Mouse (Mus musculus): ENCODE data around the gene Dbil5. TPM values are rescaled to one million over a fixed set of nuclear protein-coding genes. Genes with fewer than 3 reads are reported as not detected.

Dbil5 gene
- polyA plus RNA-seq (2012; rRNA removed): 0.61 and 0.90 TPM in 2 replicates

DNA sequence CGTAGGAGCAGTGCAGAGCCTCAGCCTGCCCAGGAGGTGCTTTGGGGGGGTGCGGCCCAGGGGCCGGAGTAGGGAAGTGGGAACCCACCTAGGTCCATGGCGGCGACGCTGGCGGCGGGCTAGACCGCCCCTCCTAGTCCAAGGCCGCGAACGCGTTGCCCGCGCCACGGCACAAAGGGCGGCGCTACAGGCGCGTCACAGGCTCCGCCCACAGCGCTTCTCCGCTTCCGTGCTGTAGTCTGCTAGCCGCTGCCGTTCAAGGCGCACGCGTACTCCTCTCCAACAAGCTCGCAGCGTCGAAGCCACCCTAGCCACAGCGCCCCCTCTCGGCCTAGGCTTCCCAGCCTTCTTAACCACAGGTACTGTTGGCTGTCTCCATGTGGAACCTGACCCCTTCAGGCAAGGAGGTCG, at the start of gene Dbil5, which contains the start of gene Gemin4:
Dbil5 (plus strand) TSS at position 219 of the 411 bp plus-strand sequence.
Gemin4 (minus strand) TSS at position 275 of the 411 bp plus-strand sequence.

DNA sequence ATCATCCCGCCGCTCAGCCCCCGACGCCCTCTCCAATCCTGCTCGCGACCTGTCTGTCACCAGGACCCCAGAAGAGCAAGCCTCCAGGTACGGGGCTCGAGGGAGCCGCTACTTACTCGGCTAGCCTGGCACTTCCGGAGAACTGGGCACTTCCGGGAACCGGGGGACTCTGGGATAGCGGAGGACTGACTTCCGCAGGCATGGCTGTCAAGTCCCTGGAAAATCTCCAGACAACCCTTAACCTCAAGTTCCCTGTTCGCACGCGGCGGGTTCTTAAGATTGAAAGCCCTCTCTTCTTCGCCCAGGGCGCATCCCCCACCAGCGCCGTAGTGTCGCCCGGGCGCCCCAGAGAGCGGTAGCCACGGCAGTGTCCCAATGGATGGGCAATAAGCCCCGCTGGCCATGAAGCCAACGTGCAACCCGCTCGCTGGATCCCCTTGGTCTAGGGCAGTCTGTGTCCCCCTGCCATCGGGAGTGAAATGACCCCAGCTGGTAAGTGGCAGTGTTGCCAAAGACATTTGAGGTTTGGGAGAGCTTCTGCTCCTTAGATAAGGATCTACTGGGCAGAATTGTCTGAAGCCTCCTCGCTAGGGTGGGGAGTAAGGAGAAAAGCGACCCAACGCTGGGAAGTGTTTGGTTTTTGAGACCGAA, 37.8 kb upstream of the Dbil5 start, which contains the start of the genes Vps53 and Fam57a:
Vps53 (minus strand) TSS at position 153 of the 651 bp plus-strand sequence.
Fam57a (plus strand) TSS at position 177 of the 651 bp plus-strand sequence.

DNA sequence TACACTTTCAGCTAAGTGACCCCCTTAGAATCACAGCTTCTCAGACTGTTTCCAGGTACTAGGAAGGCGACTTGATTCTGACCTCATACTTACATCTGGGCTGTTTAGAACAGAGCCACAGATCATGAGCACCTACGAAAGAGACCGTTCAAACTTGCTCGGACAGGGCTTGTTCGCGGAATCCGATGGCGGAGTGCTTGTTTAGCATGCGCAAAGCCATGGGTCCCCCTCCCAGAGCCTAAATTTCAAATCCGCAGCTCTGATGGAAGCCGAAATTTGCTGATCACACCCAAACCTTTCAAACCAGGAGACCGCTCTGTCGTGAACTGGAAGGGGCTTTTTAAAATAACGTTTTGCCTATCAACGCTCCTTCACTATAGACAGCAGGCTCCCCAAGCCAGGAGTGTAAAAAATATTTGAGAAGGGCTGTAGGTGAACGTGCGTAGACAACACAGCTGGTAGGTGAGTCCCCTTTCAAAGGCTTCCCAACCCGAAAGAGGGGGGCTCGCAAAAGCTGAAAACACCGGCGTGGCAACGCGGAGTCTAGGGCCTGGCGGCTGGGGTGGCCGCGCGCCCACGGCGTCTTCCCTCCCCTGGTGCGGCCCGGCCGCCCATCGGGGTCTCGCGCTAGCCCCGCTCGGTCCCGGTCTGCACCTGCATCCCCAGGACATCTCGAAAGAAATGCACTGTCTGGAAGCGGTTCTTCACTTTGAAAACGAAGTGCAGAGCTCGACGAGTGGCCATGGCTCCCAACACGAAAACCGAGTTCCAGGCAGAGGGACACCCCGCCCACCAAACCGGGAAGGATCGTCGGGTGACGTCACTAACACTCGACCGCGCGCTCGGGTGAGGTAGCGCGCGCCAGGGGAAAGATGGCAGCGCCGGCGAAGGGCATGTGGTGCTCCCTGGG, 25.7 kb downstream of the Dbil5 start, which contains the start of the genes Mrm3 and Glod4:
Mrm3 (plus strand) TSS at position 815 of the 910 bp plus-strand sequence.
Glod4 (minus strand) TSS at position 825 of the 910 bp plus-strand sequence.

Other genes with a start within 250 kb of the Dbil5 start
- gene 1700016K19Rik, start 217.7 kb upstream of the Dbil5 start, polyA plus RNA-seq (2012; rRNA removed): 7.4 and 9.1 TPM in 2 replicates
- gene Rflnb, start 189.8 kb upstream of the Dbil5 start, polyA plus RNA-seq (2012; rRNA removed): 7.5 and 8.0 TPM in 2 replicates
- 53.5 and 54.9 TPM in 2 replicates for gene Vps53, start 38.0 kb upstream of the Dbil5 start, polyA plus RNA-seq (2012; rRNA removed)
- gene Fam57a, start 37.9 kb upstream of the Dbil5 start, polyA plus RNA-seq (2012; rRNA removed): 32.1 TPM in 2 replicates
- gene Gemin4, start 56 bp downstream of the Dbil5 start, polyA plus RNA-seq (2012; rRNA removed): 7.5 and 8.2 TPM in 2 replicates
- 15.2 and 17.0 TPM in 2 replicates for gene Mrm3, start 26.1 kb downstream of the Dbil5 start, polyA plus RNA-seq (2012; rRNA removed)
- gene Glod4, start 26.1 kb downstream of the Dbil5 start, polyA plus RNA-seq (2012; rRNA removed): 44.0 and 52.6 TPM in 2 replicates
- 17.4 and 19.4 TPM in 2 replicates for gene Nxn, start 181.5 kb downstream of the Dbil5 start, polyA plus RNA-seq (2012; rRNA removed)
- 41.5 and 41.6 TPM in 2 replicates for gene Timm22, start 189.3 kb downstream of the Dbil5 start, polyA plus RNA-seq (2012; rRNA removed)